Mouse (Mus musculus) embryonic facial prominence, embryonic 14.5 days (tissue): ENCODE data around the gene Usp24. TPM values are rescaled to one million over a fixed set of nuclear protein-coding genes. Genes with fewer than 3 reads are reported as not detected.

ENCODE experiments used
- ATAC-seq: fragments of 200-750 bp; cut with Nextera tagmentation; 2 replicates; pipeline ENCODE4 v1.8.0; 2017; ENCODE audit warnings: low read depth, moderate number of reproducible peaks, moderate TSS enrichment
- DNase-seq: peaks from one replicate; pipeline ENCODE4 v3.0.0-alpha.2; 2015; ENCODE audit warnings: low spot score
- H3K27ac ChIP-seq: fragments of 300-500 bp; sonication (generic); replicated peaks from 2 replicates; pipeline ENCODE4 v1.5.1; 2014; ENCODE audit warnings: low read depth, mild to moderate bottlenecking, low read length, moderate library complexity
- H3K27me3 ChIP-seq: fragments of 300-500 bp; sonication (generic); replicated peaks from 2 replicates; pipeline ENCODE4 v1.6.1; 2014; ENCODE audit warnings: low read length; ENCODE audit not compliant: control insufficient read depth, insufficient read depth
- H3K36me3 ChIP-seq: fragments of 300-500 bp; sonication (generic); 2 replicates; pipeline ENCODE4 v1.6.1; 2014; ENCODE audit warnings: low read length, mixed read lengths; ENCODE audit not compliant: control insufficient read depth, insufficient read depth
- H3K4me1 ChIP-seq: fragments of 300-500 bp; sonication (generic); 2 replicates; pipeline ENCODE4 v1.6.1; 2014; ENCODE audit warnings: antibody characterized with exemption, low read length; ENCODE audit not compliant: control insufficient read depth, insufficient read depth
- H3K4me2 ChIP-seq: fragments of 300-500 bp; sonication (generic); 2 replicates; pipeline ENCODE4 v1.6.1; 2014; ENCODE audit warnings: low read depth, mild to moderate bottlenecking, low read length, moderate library complexity, mixed read lengths
- H3K4me3 ChIP-seq: fragments of 300-500 bp; sonication (generic); 2 replicates; pipeline ENCODE4 v1.5.1; 2014; ENCODE audit warnings: low read depth, mild to moderate bottlenecking, low read length
- H3K9ac ChIP-seq: fragments of 300-500 bp; sonication (generic); 2 replicates; pipeline ENCODE4 v1.6.1; 2014; ENCODE audit warnings: low read depth, mild to moderate bottlenecking, low read length, moderate library complexity, mixed read lengths
- H3K9me3 ChIP-seq: fragments of 300-500 bp; sonication (generic); 2 replicates; pipeline ENCODE4 v1.6.1; 2016; ENCODE audit warnings: low read length; ENCODE audit not compliant: control insufficient read depth
- WGBS: fragments of 180-500 bp; shearing (Covaris S2); extraction: QIAGEN DNeasy Blood & Tissue Kit; methylation state at CpG from one replicate; pipeline ENCODE4 v1.1.7; 2014; 5-methylcytosine and 5-hydroxymethylcytosine counted together
- polyA plus RNA-seq: library from polyadenylated mRNA; unstranded; fragments of >200 nt; fragmentation: Nextera tagmentation; extraction: Ambion mirVana; gene quantifications from 2 replicates; pipeline ENCODE4 v1.2.1, GENCODE M21; 2014

Usp24 gene
- polyA plus RNA-seq, 1 experiment from 2014 or later, result 10.7 TPM

DNA sequence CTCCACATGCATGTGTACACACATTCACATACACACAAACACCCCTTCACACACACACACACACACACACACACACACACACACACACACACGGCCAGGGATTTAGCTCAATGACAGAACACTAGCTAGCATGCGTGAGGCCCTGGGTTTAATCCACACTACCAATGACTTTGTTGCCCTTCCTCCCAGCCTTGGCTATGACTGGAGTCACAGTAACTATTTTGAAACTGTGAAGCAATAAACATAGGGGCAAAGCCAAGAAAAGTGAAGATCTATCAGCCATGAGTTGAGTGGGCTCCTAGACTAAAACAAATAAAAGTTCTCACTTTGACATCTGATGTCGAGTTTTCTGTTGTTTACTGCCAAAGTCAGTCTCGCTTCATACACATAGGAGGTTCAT, 23.2 kb upstream of the Usp24 start:
- DNase-seq (no peak), ATAC-seq (no peak)
- Histone ChIP-seq H3K4me3 (no peak overlapping the region), H3K4me2 (no peak overlapping the region), H3K36me3 (no peaks in the 10 kb centered on the region), H3K4me1 (no peaks in the 10 kb centered on the region), H3K9me3 (no peaks in the 10 kb centered on the region), H3K27me3 (no peaks in the 10 kb centered on the region), H3K27ac (no peak overlapping the region), H3K9ac (no peak overlapping the region)
- WGBS, result 82% methylated on average over 4 of the region's 4 CpGs

- Histone ChIP-seq H3K9ac (no peak overlapping the region), H3K4me2 (no peak overlapping the region), H3K36me3 (no peaks in the 10 kb centered on the region), H3K4me3 (no peak overlapping the region), H3K4me1 (no peaks in the 10 kb centered on the region), H3K9me3 (no peaks in the 10 kb centered on the region), H3K27me3 (no peaks in the 10 kb centered on the region), H3K27ac (no peak overlapping the region)
- 70% methylated on average over 6 of the region's 6 CpGs for WGBS
- DNase-seq (no peak), ATAC-seq (no peak)
Observed at GRCm38 (mm10) chr4:106293378-106294090, 22.5 kb upstream of the Usp24 start.

DNA sequence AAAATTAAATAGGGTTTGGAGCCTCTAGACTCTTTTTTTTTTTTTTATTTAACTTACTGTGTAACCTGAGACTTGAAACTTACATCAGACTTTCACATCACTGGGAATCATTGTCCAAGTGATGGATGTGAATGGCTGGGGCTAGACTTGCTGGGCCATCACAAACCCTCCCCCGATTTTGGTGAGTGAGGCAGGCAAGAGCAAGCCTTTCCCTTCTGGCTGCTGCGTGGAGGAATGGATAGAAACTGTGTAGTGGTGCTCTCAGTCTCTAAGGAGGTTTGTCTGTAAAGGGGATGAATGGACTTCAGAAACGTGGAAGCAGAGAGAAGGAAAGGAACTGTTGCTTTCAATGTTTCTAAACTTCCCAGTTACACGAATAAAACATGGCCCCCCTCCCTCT, 20.3 kb upstream of the Usp24 start:
- Histone ChIP-seq H3K4me3 (no peak overlapping the region), H3K4me2 (no peak overlapping the region), H3K27me3 (no peaks in the 10 kb centered on the region), H3K4me1 (no peaks in the 10 kb centered on the region), H3K36me3 (no peaks in the 10 kb centered on the region), H3K27ac (no peak overlapping the region), H3K9me3 (no peaks in the 10 kb centered on the region), H3K9ac (no peak overlapping the region)
- ATAC-seq (no peak), DNase-seq (no peak)
- 46% methylated on average over 4 of the region's 4 CpGs for WGBS

DNA sequence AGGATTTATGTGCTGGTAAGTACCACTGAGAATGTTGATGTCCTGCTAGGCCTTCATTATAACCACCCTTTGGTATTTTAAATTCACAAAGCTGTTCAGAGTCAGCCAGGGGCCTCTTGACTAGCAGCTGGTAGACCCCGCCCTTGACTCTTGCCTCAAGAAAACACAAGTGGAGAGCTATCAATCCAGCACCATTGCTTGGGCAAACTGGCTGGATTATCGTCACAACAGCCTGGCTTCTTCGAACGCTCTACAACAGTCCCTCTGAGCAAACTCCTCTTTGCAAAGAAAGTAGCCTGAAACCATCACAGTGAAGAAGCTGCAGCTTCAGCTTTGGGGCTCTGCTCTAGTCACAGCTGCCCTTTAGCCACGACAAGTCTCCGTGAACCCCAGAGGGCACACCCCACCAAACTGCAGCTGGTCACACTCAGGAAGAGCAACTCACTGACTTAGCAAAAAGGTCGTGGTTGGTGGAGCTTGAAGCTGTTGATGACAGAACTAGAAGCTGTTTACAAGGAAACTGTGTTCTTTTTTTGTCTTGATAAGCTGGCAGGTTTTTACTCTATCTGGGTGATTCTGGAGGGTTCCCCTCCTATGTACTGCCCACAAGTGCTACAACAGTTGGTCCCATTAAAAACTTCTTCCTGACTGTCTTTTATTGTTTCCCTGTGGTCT, 19.5 kb upstream of the Usp24 start:
- DNase-seq (no peak), ATAC-seq (no peak)
- H3K9me3 ChIP-seq, result no peaks in the 10 kb centered on the region
- WGBS, result 85% methylated on average over 7 of the region's 7 CpGs
- no peaks in the 10 kb centered on the region for H3K36me3 ChIP-seq
- H3K27ac ChIP-seq, result no peak overlapping the region
- no peak overlapping the region for H3K4me3 ChIP-seq
- H3K4me2 ChIP-seq, result no peak overlapping the region
- H3K4me1 ChIP-seq, result no peaks in the 10 kb centered on the region
- H3K9ac ChIP-seq, result no peak overlapping the region
- H3K27me3 ChIP-seq, result no peaks in the 10 kb centered on the region

DNA sequence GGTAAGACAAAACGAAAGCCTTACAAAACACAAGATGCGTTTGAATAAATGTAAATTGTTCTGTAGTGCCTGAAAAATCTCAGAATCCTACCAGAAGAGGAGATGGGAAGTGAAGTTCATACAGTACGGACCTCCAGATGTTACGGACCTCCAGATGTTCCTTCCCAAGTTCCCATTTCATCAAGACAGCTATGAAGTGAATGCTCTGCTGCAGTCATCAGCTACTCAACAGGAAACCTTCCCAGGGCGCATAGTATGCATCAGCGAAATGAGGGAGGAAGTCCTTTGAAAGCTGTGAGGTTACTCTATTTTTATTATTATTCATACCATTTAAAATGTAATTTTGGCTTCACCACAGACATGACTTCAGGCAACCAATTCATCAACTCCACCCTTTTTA, 14.7 kb upstream of the Usp24 start:
- Histone ChIP-seq H3K36me3 (no peaks in the 10 kb centered on the region), H3K4me2 (no peak overlapping the region), H3K9ac (no peak overlapping the region), H3K4me3 (no peak overlapping the region), H3K9me3 (no peaks in the 10 kb centered on the region), H3K27me3 (no peaks in the 10 kb centered on the region), H3K27ac (no peak overlapping the region), H3K4me1 (no peaks in the 10 kb centered on the region)
- ATAC-seq (no peak), DNase-seq (no peak)
- WGBS, result 68% methylated on average over 6 of the region's 6 CpGs

GRCm38 (mm10) chr4:106308090-106308489, 7.9 kb upstream of the Usp24 start:
- no peak overlapping the region for H3K4me2 ChIP-seq
- no peak for DNase-seq
- no peaks in the 10 kb centered on the region for H3K4me1 ChIP-seq
- H3K9ac ChIP-seq, result no peak overlapping the region
- no peaks in the 10 kb centered on the region for H3K36me3 ChIP-seq
- H3K9me3 ChIP-seq, result no peaks in the 10 kb centered on the region
- no peak overlapping the region for H3K4me3 ChIP-seq
- H3K27ac ChIP-seq, result no peak overlapping the region
- WGBS, result 88% methylated on average over 3 of the region's 3 CpGs
- ATAC-seq, result no peak
- no peaks in the 10 kb centered on the region for H3K27me3 ChIP-seq

DNA sequence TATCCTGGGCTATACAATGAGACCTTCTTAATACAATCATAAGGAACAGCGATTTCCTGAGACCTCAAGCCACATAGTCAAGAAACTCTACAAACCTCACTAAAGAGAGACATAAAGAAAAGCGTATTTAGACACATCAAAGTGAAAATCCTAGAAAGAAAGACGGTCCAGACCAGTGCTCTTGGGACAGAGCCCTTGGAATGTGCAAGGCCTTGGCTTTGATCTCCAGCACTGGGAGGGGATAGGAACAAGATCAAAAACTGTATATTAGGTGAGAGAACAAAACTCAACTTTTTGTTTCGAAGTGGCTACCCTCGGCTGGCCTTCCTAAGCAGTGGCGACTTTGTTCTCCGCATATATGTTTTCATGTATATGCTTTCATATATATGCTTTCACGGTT, 3.4 kb upstream of the Usp24 start:
- H3K4me1 ChIP-seq, result peaks cover 6% of the 10 kb centered on the region
- H3K4me3 ChIP-seq, result no peak overlapping the region
- H3K9me3 ChIP-seq, result no peaks in the 10 kb centered on the region
- no peaks in the 10 kb centered on the region for H3K27me3 ChIP-seq
- no peak for DNase-seq
- 75% methylated on average over 8 of the region's 8 CpGs for WGBS
- H3K27ac ChIP-seq, result no peak overlapping the region
- no peak overlapping the region for H3K9ac ChIP-seq
- no peak overlapping the region for H3K4me2 ChIP-seq
- H3K36me3 ChIP-seq, result no peaks in the 10 kb centered on the region
- no peak for ATAC-seq

GRCm38 (mm10) chr4:106313070-106313469, 2.9 kb upstream of the Usp24 start:
- Histone ChIP-seq H3K36me3 (no peaks in the 10 kb centered on the region), H3K4me3 (no peak overlapping the region), H3K9ac (no peak overlapping the region), H3K4me2 (no peak overlapping the region), H3K4me1 (peaks cover 10% of the 10 kb centered on the region), H3K27ac (no peak overlapping the region), H3K9me3 (no peaks in the 10 kb centered on the region), H3K27me3 (no peaks in the 10 kb centered on the region)
- ATAC-seq (no peak), DNase-seq (no peak)
- WGBS, result 80% methylated on average over 8 of the region's 8 CpGs

DNA sequence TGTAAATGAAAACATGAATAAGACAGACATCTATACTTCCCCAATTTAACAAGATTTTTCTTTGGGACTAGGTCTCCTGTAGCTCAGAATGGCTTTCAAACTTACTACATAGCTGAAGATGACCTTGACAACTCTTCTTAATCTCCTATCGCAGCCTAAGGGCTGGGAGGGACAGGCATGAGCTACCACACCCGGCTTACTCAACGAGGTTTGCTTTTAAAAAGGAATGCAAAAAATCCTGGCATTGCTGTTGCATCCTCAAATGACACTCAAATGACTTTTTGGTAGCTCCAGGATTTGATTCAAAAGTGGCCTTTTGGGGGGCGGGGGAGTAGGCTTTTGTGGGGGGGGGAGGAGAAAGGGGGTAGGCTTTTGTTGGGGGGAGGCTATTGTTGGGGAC, 2.1 kb upstream of the Usp24 start:
- no peak for ATAC-seq
- Histone ChIP-seq H3K36me3 (no peaks in the 10 kb centered on the region), H3K27ac (no peak overlapping the region), H3K4me2 (no peak overlapping the region), H3K9me3 (no peaks in the 10 kb centered on the region), H3K27me3 (no peaks in the 10 kb centered on the region), H3K4me3 (no peak overlapping the region), H3K9ac (no peak overlapping the region), H3K4me1 (peaks cover 13% of the 10 kb centered on the region)
- WGBS, result 48% methylated on average over 4 of the region's 4 CpGs
- peak; percentile 40 for DNase-seq
